Mouse (Mus musculus) liver, embryonic 12.5 days (tissue): ENCODE data around the gene Acox1. TPM values are rescaled to one million over a fixed set of nuclear protein-coding genes. Genes with fewer than 3 reads are reported as not detected.

ENCODE experiments used
- ATAC-seq: fragments of 200-750 bp; cut with Nextera tagmentation; 2 replicates; pipeline ENCODE4 v1.8.0; 2017; ENCODE audit warnings: moderate number of reproducible peaks, mild to moderate bottlenecking, moderate library complexity
- H3K27ac ChIP-seq: fragments of 300-500 bp; sonication (generic); 2 replicates; pipeline ENCODE4 v1.5.1; 2016; ENCODE audit warnings: mild to moderate bottlenecking
- H3K27me3 ChIP-seq: fragments of 300-500 bp; sonication (generic); replicated peaks from 2 replicates; pipeline ENCODE4 v1.6.1; 2016; ENCODE audit warnings: mild to moderate bottlenecking, moderate library complexity
- H3K36me3 ChIP-seq: fragments of 300-500 bp; sonication (generic); 2 replicates; pipeline ENCODE4 v1.6.1; 2016; ENCODE audit warnings: mild to moderate bottlenecking, moderate library complexity
- H3K4me1 ChIP-seq: fragments of 300-500 bp; sonication (generic); 2 replicates; pipeline ENCODE4 v1.6.1; 2016
- H3K4me2 ChIP-seq: fragments of 300-500 bp; sonication (generic); 2 replicates; pipeline ENCODE4 v1.6.1; 2016; ENCODE audit warnings: mild to moderate bottlenecking, moderate library complexity
- H3K4me3 ChIP-seq: fragments of 300-500 bp; sonication (generic); 2 replicates; pipeline ENCODE4 v1.5.1; 2016; ENCODE audit warnings: mild to moderate bottlenecking, moderate library complexity
- H3K9ac ChIP-seq: fragments of 300-500 bp; sonication (generic); 2 replicates; pipeline ENCODE4 v1.6.1; 2016; ENCODE audit warnings: mild to moderate bottlenecking, moderate library complexity
- H3K9me3 ChIP-seq: fragments of 300-500 bp; sonication (generic); replicated peaks from 2 replicates; pipeline ENCODE4 v1.6.1; 2016; ENCODE audit warnings: mild to moderate bottlenecking, moderate library complexity
- WGBS: fragments of 180-500 bp; shearing (Covaris S2); methylation state at CpG from one replicate; pipeline ENCODE4 v1.1.7; 2016; ENCODE audit not compliant: insufficient replicate concordance; 5-methylcytosine and 5-hydroxymethylcytosine counted together
- polyA plus RNA-seq: library from polyadenylated mRNA; unstranded; fragments of >200 nt; fragmentation: Nextera tagmentation; extraction: Ambion mirVana; gene quantifications from 2 replicates; pipeline ENCODE4 v1.2.1, GENCODE M21; 2016

Acox1 gene
- polyA plus RNA-seq, 1 experiment from 2014 or later: 15.3 TPM

GRCm38 (mm10) chr11:116185836-116186235 is 13.0 kb downstream of the Acox1 start:
- Histone ChIP-seq H3K4me2 (no peak overlapping the region), H3K36me3 (peaks cover 74% of the 10 kb centered on the region), H3K4me1 (0 out of 2 replicates have a peak, but pooled peaks cover 10% of the 10 kb centered on the region), H3K9me3 (no peaks in the 10 kb centered on the region), H3K4me3 (no peak overlapping the region), H3K27me3 (no peaks in the 10 kb centered on the region), H3K27ac (no peak overlapping the region), H3K9ac (no peak overlapping the region)
- WGBS: 85% methylated on average over 3 of the region's 3 CpGs
- no peak for ATAC-seq

GRCm38 (mm10) chr11:116178411-116179121 is 20.3 kb downstream of the Acox1 start:
- no peak for ATAC-seq
- Histone ChIP-seq H3K4me1 (peaks cover 3% of the 10 kb centered on the region; the same call in 1 of the 2 replicates), H3K4me3 (no peak overlapping the region), H3K27ac (no peak overlapping the region), H3K4me2 (no peak overlapping the region), H3K36me3 (peaks cover 91% of the 10 kb centered on the region), H3K9me3 (no peaks in the 10 kb centered on the region), H3K27me3 (no peaks in the 10 kb centered on the region), H3K9ac (no peak overlapping the region)
- 84% methylated on average over 20 of the region's 20 CpGs for WGBS

GRCm38 (mm10) chr11:116176010-116176409 is 22.8 kb downstream of the Acox1 start:
- Histone ChIP-seq H3K27me3 (no peaks in the 10 kb centered on the region), H3K36me3 (peaks cover 92% of the 10 kb centered on the region), H3K4me2 (no peak overlapping the region), H3K9ac (no peak overlapping the region), H3K4me3 (no peak overlapping the region), H3K9me3 (no peaks in the 10 kb centered on the region), H3K27ac (no peak overlapping the region), H3K4me1 (peaks cover 3% of the 10 kb centered on the region; the same call in 1 of the 2 replicates)
- ATAC-seq: no peak
- 81% methylated on average over 7 of the region's 7 CpGs for WGBS

DNA sequence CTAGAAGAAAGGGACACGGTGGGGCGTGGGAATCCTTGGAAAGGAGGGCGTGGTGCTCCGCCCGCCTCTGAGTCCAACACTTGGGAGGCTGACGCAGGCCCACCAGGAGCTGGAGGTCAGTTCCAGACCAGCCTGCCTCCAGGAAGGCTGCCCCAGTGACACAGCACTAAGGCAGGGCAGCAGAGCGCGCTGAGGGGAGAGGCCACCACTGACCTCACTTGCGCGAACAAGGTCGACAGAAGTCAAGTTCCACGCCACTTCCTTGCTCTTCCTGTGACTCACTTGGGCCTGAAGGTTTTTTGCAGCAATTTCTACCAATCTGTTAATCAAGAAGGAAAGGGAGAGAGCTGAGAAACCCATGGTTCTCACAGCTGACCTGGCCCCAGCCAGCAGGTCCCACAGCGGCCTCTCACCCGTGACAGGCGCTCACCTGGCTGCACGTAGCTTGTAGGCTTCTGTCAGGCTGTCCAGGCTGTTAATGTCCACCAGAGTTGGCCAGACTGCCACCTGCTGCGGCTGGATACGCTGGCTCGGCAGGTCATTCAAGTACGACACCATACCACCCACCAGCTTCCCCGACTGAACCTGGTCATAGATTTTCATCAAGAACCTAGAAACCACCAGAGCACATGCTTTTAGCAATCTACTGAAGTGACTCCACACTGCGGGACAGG is 23.9 kb downstream of the Acox1 start:
- H3K27me3 ChIP-seq: no peaks in the 10 kb centered on the region
- H3K9me3 ChIP-seq: no peaks in the 10 kb centered on the region
- no peak overlapping the region for H3K9ac ChIP-seq
- 85% methylated on average over 22 of the region's 22 CpGs for WGBS
- H3K36me3 ChIP-seq: peaks cover 83% of the 10 kb centered on the region
- ATAC-seq: no peak
- H3K4me1 ChIP-seq: peaks cover 3% of the 10 kb centered on the region; the same call in 1 of the 2 replicates
- no peak overlapping the region for H3K4me3 ChIP-seq
- no peak overlapping the region for H3K4me2 ChIP-seq
- no peak overlapping the region for H3K27ac ChIP-seq

DNA sequence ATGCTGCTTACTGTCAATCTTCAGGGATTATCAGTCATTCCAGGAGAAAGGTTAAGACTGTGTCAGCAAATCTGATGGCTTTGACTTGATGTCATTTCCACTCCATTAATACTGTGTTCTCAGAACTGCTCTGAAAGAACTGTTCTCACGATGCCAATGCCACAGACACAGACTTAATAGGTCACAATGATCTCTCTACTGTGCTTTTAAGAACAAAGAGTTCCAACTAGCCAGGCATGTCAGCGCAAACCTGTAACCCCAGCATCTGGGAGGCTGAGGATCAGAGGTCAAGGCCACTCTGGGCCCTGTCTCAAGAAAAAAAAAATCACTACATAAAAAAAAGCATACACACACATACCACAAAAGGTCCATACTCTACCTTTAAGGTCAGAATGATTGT is 26.9 kb downstream of the Acox1 start:
- H3K4me2 ChIP-seq: no peak overlapping the region
- H3K9ac ChIP-seq: no peak overlapping the region
- H3K4me1 ChIP-seq: peaks cover 15% of the 10 kb centered on the region
- no peak overlapping the region for H3K4me3 ChIP-seq
- ATAC-seq: no peak
- H3K36me3 ChIP-seq: peaks cover 55% of the 10 kb centered on the region
- H3K27ac ChIP-seq: no peak overlapping the region
- no peaks in the 10 kb centered on the region for H3K27me3 ChIP-seq
- H3K9me3 ChIP-seq: no peaks in the 10 kb centered on the region
- 77% methylated on average over 2 of the region's 2 CpGs for WGBS

GRCm38 (mm10) chr11:116170003-116170800 is 28.6 kb downstream of the Acox1 start:
- no peak overlapping the region for H3K4me3 ChIP-seq
- H3K27me3 ChIP-seq: no peaks in the 10 kb centered on the region
- no peaks in the 10 kb centered on the region for H3K9me3 ChIP-seq
- H3K4me2 ChIP-seq: no peak overlapping the region
- H3K4me1 ChIP-seq: peaks cover 27% of the 10 kb centered on the region
- H3K27ac ChIP-seq: no peak overlapping the region
- H3K36me3 ChIP-seq: peaks cover 45% of the 10 kb centered on the region
- H3K9ac ChIP-seq: no peak overlapping the region
- 69% methylated on average over 5 of the region's 5 CpGs for WGBS
- no peak for ATAC-seq

- Histone ChIP-seq H3K4me3 (no peak overlapping the region), H3K4me2 (no peak overlapping the region), H3K4me1 (peaks cover 30% of the 10 kb centered on the region), H3K27ac (no peak overlapping the region), H3K27me3 (no peaks in the 10 kb centered on the region), H3K9ac (no peak overlapping the region), H3K36me3 (peaks cover 42% of the 10 kb centered on the region), H3K9me3 (no peaks in the 10 kb centered on the region)
- 73% methylated on average over 3 of the region's 3 CpGs for WGBS
- ATAC-seq: no peak
Measured at GRCm38 (mm10) chr11:116169214-116169613, 29.6 kb downstream of the Acox1 start.

DNA sequence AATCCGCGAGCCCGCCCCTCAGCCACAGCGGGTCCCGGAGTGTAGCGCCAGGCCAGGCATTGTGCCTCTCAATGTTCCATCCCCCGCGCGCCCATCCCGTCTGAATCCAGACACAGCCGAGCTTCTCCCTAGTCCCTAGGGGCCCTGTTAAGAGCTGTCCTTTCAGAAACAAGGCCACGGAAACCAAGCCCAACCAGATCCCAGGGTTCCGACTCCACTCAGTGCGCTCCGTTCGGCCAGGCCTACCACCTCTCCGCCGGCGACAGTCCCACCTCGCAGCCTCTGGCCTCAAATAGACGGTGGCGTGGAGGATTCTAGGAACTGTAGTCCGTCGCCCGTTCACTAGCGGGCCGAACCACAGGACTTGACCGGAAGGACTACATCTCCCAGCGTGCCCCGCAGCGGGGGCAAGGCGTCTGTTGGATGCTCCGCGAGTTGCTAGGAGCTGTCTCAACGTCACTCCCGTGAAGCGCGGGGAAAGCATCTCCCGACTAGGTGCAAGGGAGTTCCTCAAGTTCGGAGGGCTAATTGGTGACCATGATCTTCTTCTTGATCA is 30.9 kb downstream of the Acox1 start, which contains the start of gene Fbf1:
Fbf1 (minus strand) TSS at position 283 of the 556 bp plus-strand sequence.
- Histone ChIP-seq H3K4me3 (peak within 1 kb of the TSS; percentile 68), H3K27ac (peak within 1 kb of the TSS; percentile 72), H3K4me1 (peaks cover 30% of the 10 kb centered on the region), H3K27me3 (no peaks in the 10 kb centered on the region), H3K36me3 (peaks cover 29% of the 10 kb centered on the region), H3K9me3 (no peaks in the 10 kb centered on the region), H3K9ac (peak within 1 kb of the TSS; percentile 77), H3K4me2 (peak within 1 kb of the TSS; percentile 79)
- peak; percentile 99 for ATAC-seq
- under 1% methylated on average over 40 of the region's 40 CpGs for WGBS

- H3K9me3 ChIP-seq: no peaks in the 10 kb centered on the region
- 8% methylated on average over 6 of the region's 6 CpGs for WGBS
- no peak for ATAC-seq
- H3K9ac ChIP-seq: peak overlapping the region; percentile 77
- H3K36me3 ChIP-seq: peaks cover 22% of the 10 kb centered on the region
- H3K27me3 ChIP-seq: no peaks in the 10 kb centered on the region
- peak overlapping the region; percentile 79 for H3K4me2 ChIP-seq
- H3K4me1 ChIP-seq: peaks cover 33% of the 10 kb centered on the region
- peak overlapping the region; percentile 68 for H3K4me3 ChIP-seq
- H3K27ac ChIP-seq: peak overlapping the region; percentile 72
Measured at GRCm38 (mm10) chr11:116167232-116167631, 31.6 kb downstream of the Acox1 start.

DNA sequence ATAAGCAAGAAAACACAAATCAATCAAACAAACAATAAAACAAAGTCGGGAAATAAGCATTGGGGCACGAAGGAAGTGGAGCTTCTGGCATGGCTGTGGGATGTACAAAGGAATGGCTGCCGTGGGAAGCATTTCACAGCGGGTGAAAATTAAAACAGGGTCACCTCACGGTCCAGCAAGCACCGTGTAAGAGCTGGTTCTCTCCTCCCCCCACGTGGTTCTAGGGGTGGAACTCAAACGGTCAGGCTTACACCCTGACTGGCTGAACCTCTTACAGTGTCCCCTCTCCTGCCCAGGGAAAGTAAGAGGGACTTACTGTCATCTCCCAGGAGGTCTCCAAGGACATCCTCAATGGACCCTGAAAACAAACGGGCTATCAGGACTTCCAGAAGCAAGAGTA is 35.8 kb downstream of the Acox1 start:
- no peaks in the 10 kb centered on the region for H3K9me3 ChIP-seq
- H3K36me3 ChIP-seq: peaks cover 34% of the 10 kb centered on the region

GRCm38 (mm10) chr11:116162146-116162545 is 36.7 kb downstream of the Acox1 start:
- WGBS: 75% methylated on average over 10 of the region's 10 CpGs
- peaks cover 42% of the 10 kb centered on the region for H3K36me3 ChIP-seq

More for the DNA sequence above, 35.8 kb downstream of the Acox1 start:
- Histone ChIP-seq H3K4me3 (no peak overlapping the region), H3K4me1 (peaks cover 34% of the 10 kb centered on the region), H3K27ac (no peak overlapping the region), H3K27me3 (no peaks in the 10 kb centered on the region), H3K4me2 (no peak overlapping the region), H3K9ac (no peak overlapping the region)
- ATAC-seq: no peak
- 69% methylated on average over 9 of the region's 9 CpGs for WGBS

More at GRCm38 (mm10) chr11:116162146-116162545, 36.7 kb downstream of the Acox1 start:
- Histone ChIP-seq H3K27me3 (no peaks in the 10 kb centered on the region), H3K4me3 (no peak overlapping the region), H3K4me1 (peaks cover 30% of the 10 kb centered on the region), H3K9me3 (no peaks in the 10 kb centered on the region), H3K27ac (no peak overlapping the region), H3K9ac (no peak overlapping the region), H3K4me2 (no peak overlapping the region)
- no peak for ATAC-seq
